Mouse (Mus musculus): ENCODE measurements around the gene Fndc3b. TPM values are rescaled to one million over a fixed set of nuclear protein-coding genes. Genes with fewer than 3 reads are reported as not detected.
A peak's percentile ranks its signal among the peaks of the same experiment; 100 is the strongest.

The Fndc3b gene
- polyA plus RNA-seq, 1 experiment from 2014 or later, result 6.1 TPM

GRCm38 (mm10) chr3:27475899-27476298 is 235.2 kb downstream of the Fndc3b start:
- WGBS, result 62% methylated on average over 7 of the region's 7 CpGs
- H3K36me3 ChIP-seq, result no peaks in the 10 kb centered on the region
- no peak overlapping the region for H3K4me3 ChIP-seq
- H3K9ac ChIP-seq (replicated peaks), result no peak overlapping the region
- peaks cover 13% of the 10 kb centered on the region; the same call in 1 of the 2 replicates for H3K4me1 ChIP-seq
- no peaks in the 10 kb centered on the region for H3K9me3 ChIP-seq
- H3K4me2 ChIP-seq (replicated peaks), result no peak overlapping the region
- H3K27me3 ChIP-seq, result no peaks in the 10 kb centered on the region
- ATAC-seq (replicated peaks), result no peak
- no peak overlapping the region for H3K27ac ChIP-seq (replicated peaks)

GRCm38 (mm10) chr3:27473801-27474599 is 237.1 kb downstream of the Fndc3b start:
- H3K4me1 ChIP-seq, result peaks cover 10% of the 10 kb centered on the region; the same call in 1 of the 2 replicates
- H3K4me2 ChIP-seq (replicated peaks), result no peak overlapping the region
- H3K36me3 ChIP-seq, result no peaks in the 10 kb centered on the region
- no peak for ATAC-seq (replicated peaks)
- H3K9me3 ChIP-seq, result no peaks in the 10 kb centered on the region
- H3K27ac ChIP-seq (replicated peaks), result no peak overlapping the region
- WGBS, result 93% methylated on average over 14 of the region's 14 CpGs
- H3K4me3 ChIP-seq, result no peak overlapping the region
- no peaks in the 10 kb centered on the region for H3K27me3 ChIP-seq
- no peak overlapping the region for H3K9ac ChIP-seq (replicated peaks)

GRCm38 (mm10) chr3:27472846-27473245 is 238.3 kb downstream of the Fndc3b start:
- no peaks in the 10 kb centered on the region for H3K36me3 ChIP-seq
- no peak overlapping the region for H3K9ac ChIP-seq (replicated peaks)
- no peak overlapping the region for H3K4me3 ChIP-seq
- no peak overlapping the region for H3K27ac ChIP-seq (replicated peaks)
- no peak overlapping the region for H3K4me2 ChIP-seq (replicated peaks)
- ATAC-seq (replicated peaks), result no peak
- no peaks in the 10 kb centered on the region for H3K27me3 ChIP-seq
- no peaks in the 10 kb centered on the region for H3K9me3 ChIP-seq
- WGBS, result over 99% methylated on average over 3 of the region's 3 CpGs
- no peaks in the 10 kb centered on the region for H3K4me1 ChIP-seq

GRCm38 (mm10) chr3:27470781-27471180 is 240.3 kb downstream of the Fndc3b start:
- 95% methylated on average over 8 of the region's 8 CpGs for WGBS
- H3K4me1 ChIP-seq, result no peaks in the 10 kb centered on the region
- H3K4me3 ChIP-seq, result no peak overlapping the region
- H3K9ac ChIP-seq (replicated peaks), result no peak overlapping the region
- no peak for ATAC-seq (replicated peaks)
- no peaks in the 10 kb centered on the region for H3K9me3 ChIP-seq
- no peak overlapping the region for H3K27ac ChIP-seq (replicated peaks)
- no peak overlapping the region for H3K4me2 ChIP-seq (replicated peaks)
- H3K36me3 ChIP-seq, result no peaks in the 10 kb centered on the region
- no peaks in the 10 kb centered on the region for H3K27me3 ChIP-seq

- Histone ChIP-seq H3K9me3 (no peaks in the 10 kb centered on the region), H3K27ac (replicated peaks) (no peak overlapping the region), H3K9ac (replicated peaks) (no peak overlapping the region), H3K4me1 (no peaks in the 10 kb centered on the region), H3K4me2 (replicated peaks) (no peak overlapping the region), H3K4me3 (no peak overlapping the region), H3K27me3 (no peaks in the 10 kb centered on the region), H3K36me3 (no peaks in the 10 kb centered on the region)
- ATAC-seq (replicated peaks), result no peak
- 96% methylated on average over 8 of the region's 8 CpGs for WGBS
Observed at GRCm38 (mm10) chr3:27469971-27470370, 241.1 kb downstream of the Fndc3b start.

- Histone ChIP-seq H3K27me3 (no peaks in the 10 kb centered on the region), H3K4me3 (no peak overlapping the region), H3K9ac (replicated peaks) (no peak overlapping the region), H3K4me1 (no peaks in the 10 kb centered on the region), H3K4me2 (replicated peaks) (no peak overlapping the region), H3K27ac (replicated peaks) (no peak overlapping the region), H3K36me3 (no peaks in the 10 kb centered on the region), H3K9me3 (no peaks in the 10 kb centered on the region)
- no peak for ATAC-seq (replicated peaks)
- WGBS, result 81% methylated on average over 11 of the region's 11 CpGs
Observed at GRCm38 (mm10) chr3:27467505-27468020, 243.5 kb downstream of the Fndc3b start.

GRCm38 (mm10) chr3:27466297-27466901 is 244.7 kb downstream of the Fndc3b start:
- Histone ChIP-seq H3K4me3 (no peak overlapping the region), H3K27me3 (no peaks in the 10 kb centered on the region), H3K27ac (replicated peaks) (no peak overlapping the region), H3K36me3 (no peaks in the 10 kb centered on the region), H3K4me1 (no peaks in the 10 kb centered on the region), H3K9ac (replicated peaks) (no peak overlapping the region), H3K4me2 (replicated peaks) (no peak overlapping the region), H3K9me3 (no peaks in the 10 kb centered on the region)
- WGBS, result 71% methylated on average over 7 of the region's 7 CpGs
- peak; percentile 49 for ATAC-seq (replicated peaks)

- ATAC-seq (replicated peaks), result no peak
- H3K27me3 ChIP-seq, result no peaks in the 10 kb centered on the region
- WGBS, result 95% methylated on average over 7 of the region's 7 CpGs
Observed at GRCm38 (mm10) chr3:27463373-27463772, 247.7 kb downstream of the Fndc3b start.

GRCm38 (mm10) chr3:27462934-27463333 is 248.2 kb downstream of the Fndc3b start:
- Histone ChIP-seq H3K36me3 (no peaks in the 10 kb centered on the region), H3K9ac (replicated peaks) (no peak overlapping the region), H3K27ac (replicated peaks) (no peak overlapping the region), H3K4me3 (no peak overlapping the region), H3K4me2 (replicated peaks) (no peak overlapping the region), H3K4me1 (no peaks in the 10 kb centered on the region), H3K9me3 (no peaks in the 10 kb centered on the region), H3K27me3 (no peaks in the 10 kb centered on the region)
- ATAC-seq (replicated peaks), result no peak
- WGBS, result 87% methylated on average over 15 of the region's 15 CpGs

More at GRCm38 (mm10) chr3:27463373-27463772, 247.7 kb downstream of the Fndc3b start:
- no peaks in the 10 kb centered on the region for H3K36me3 ChIP-seq
- no peak overlapping the region for H3K27ac ChIP-seq (replicated peaks)
- H3K9ac ChIP-seq (replicated peaks), result no peak overlapping the region
- H3K4me2 ChIP-seq (replicated peaks), result no peak overlapping the region
- H3K4me1 ChIP-seq, result no peaks in the 10 kb centered on the region
- H3K4me3 ChIP-seq, result no peak overlapping the region
- H3K9me3 ChIP-seq, result no peaks in the 10 kb centered on the region

- 94% methylated on average over 9 of the region's 9 CpGs for WGBS
- no peak for ATAC-seq (replicated peaks)
- Histone ChIP-seq H3K4me3 (no peak overlapping the region), H3K9ac (replicated peaks) (no peak overlapping the region), H3K27ac (replicated peaks) (no peak overlapping the region), H3K4me2 (replicated peaks) (no peak overlapping the region), H3K27me3 (no peaks in the 10 kb centered on the region), H3K4me1 (no peaks in the 10 kb centered on the region), H3K9me3 (no peaks in the 10 kb centered on the region), H3K36me3 (no peaks in the 10 kb centered on the region)
Observed at GRCm38 (mm10) chr3:27462316-27462902, 248.7 kb downstream of the Fndc3b start.

- no peak overlapping the region for H3K4me2 ChIP-seq (replicated peaks)
- ATAC-seq (replicated peaks), result no peak
- H3K27ac ChIP-seq (replicated peaks), result no peak overlapping the region
- WGBS, result 90% methylated on average over 7 of the region's 7 CpGs
- no peak overlapping the region for H3K9ac ChIP-seq (replicated peaks)
- H3K36me3 ChIP-seq, result no peaks in the 10 kb centered on the region
- H3K9me3 ChIP-seq, result no peaks in the 10 kb centered on the region
- H3K4me1 ChIP-seq, result no peaks in the 10 kb centered on the region
- no peaks in the 10 kb centered on the region for H3K27me3 ChIP-seq
- no peak overlapping the region for H3K4me3 ChIP-seq
Observed at GRCm38 (mm10) chr3:27461861-27462260, 249.2 kb downstream of the Fndc3b start.

GRCm38 (mm10) chr3:27461037-27461436 is 250.1 kb downstream of the Fndc3b start:
- Histone ChIP-seq H3K27ac (replicated peaks) (no peak overlapping the region), H3K36me3 (0 out of 2 replicates have a peak, but pooled peaks cover 2% of the 10 kb centered on the region), H3K4me3 (no peak overlapping the region), H3K4me1 (no peaks in the 10 kb centered on the region), H3K9me3 (no peaks in the 10 kb centered on the region), H3K4me2 (replicated peaks) (no peak overlapping the region), H3K9ac (replicated peaks) (no peak overlapping the region), H3K27me3 (no peaks in the 10 kb centered on the region)
- 67% methylated on average over 1 of the region's 1 CpGs for WGBS
- peak; percentile 83 for ATAC-seq (replicated peaks)
